Mouse (Mus musculus) neural tube, embryonic 11.5 days (tissue): Measurements from ENCODE around the gene Max. TPM values are rescaled to one million over a fixed set of nuclear protein-coding genes. Genes with fewer than 3 reads are reported as not detected.

ENCODE experiments used
- ATAC-seq: fragments of 200-750 bp; cut with Nextera tagmentation; 2 replicates; pipeline ENCODE4 v1.8.0; 2017; ENCODE audit warnings: moderate number of reproducible peaks, mild to moderate bottlenecking, moderate TSS enrichment, moderate library complexity; ENCODE audit not compliant: insufficient read depth, low FRiP score, low TSS enrichment
- DNase-seq: peaks from one replicate; pipeline ENCODE4 v3.0.0-alpha.2; 2015; ENCODE audit warnings: low spot score
- H3K27ac ChIP-seq: fragments of 300-500 bp; sonication (generic); 2 replicates; pipeline ENCODE4 v1.5.1; 2014; ENCODE audit warnings: low read depth, mild to moderate bottlenecking, low read length
- H3K27me3 ChIP-seq: fragments of 300-500 bp; sonication (generic); 2 replicates; pipeline ENCODE4 v1.6.1; 2014; ENCODE audit warnings: mild to moderate bottlenecking, low read length, mixed read lengths; ENCODE audit not compliant: control insufficient read depth, insufficient read depth
- H3K36me3 ChIP-seq: fragments of 300-500 bp; sonication (generic); 2 replicates; pipeline ENCODE4 v1.6.1; 2014; ENCODE audit warnings: mild to moderate bottlenecking, low read length, moderate library complexity, mixed read lengths; ENCODE audit not compliant: control insufficient read depth, insufficient read depth
- H3K4me1 ChIP-seq: fragments of 300-500 bp; sonication (generic); 2 replicates; pipeline ENCODE4 v1.6.1; 2014; ENCODE audit warnings: low read length, mixed read lengths; ENCODE audit not compliant: control insufficient read depth, insufficient read depth
- H3K4me2 ChIP-seq: fragments of 300-500 bp; sonication (generic); 2 replicates; pipeline ENCODE4 v1.6.1; 2014; ENCODE audit warnings: low read depth, mild to moderate bottlenecking, moderate library complexity
- H3K4me3 ChIP-seq: fragments of 300-500 bp; sonication (generic); 2 replicates; pipeline ENCODE4 v1.5.1; 2014; ENCODE audit warnings: low read depth, low read length
- H3K9ac ChIP-seq: fragments of 300-500 bp; sonication (generic); 2 replicates; pipeline ENCODE4 v1.6.1; 2014; ENCODE audit warnings: mild to moderate bottlenecking, low read length
- H3K9me3 ChIP-seq: fragments of 300-500 bp; sonication (generic); 2 replicates; pipeline ENCODE4 v1.6.1; 2016; ENCODE audit warnings: low read length; ENCODE audit not compliant: control insufficient read depth
- WGBS: fragments of 180-500 bp; shearing (Covaris S2); extraction: QIAGEN DNeasy Blood & Tissue Kit; methylation state at CpG from one replicate; pipeline ENCODE4 v1.1.7; 2014; 5-methylcytosine and 5-hydroxymethylcytosine counted together
- polyA plus RNA-seq: library from polyadenylated mRNA; unstranded; fragments of >200 nt; fragmentation: Nextera tagmentation; extraction: Ambion mirVana; gene quantifications from 2 replicates; pipeline ENCODE4 v1.2.1, GENCODE M21; 2014

Max gene
- polyA plus RNA-seq, 1 experiment from 2014 or later = 20.6 TPM

GRCm38 (mm10) chr12:76948185-76948584 lies 13.8 kb downstream of the Max start:
- no peaks in the 10 kb centered on the region for H3K27me3 ChIP-seq
- no peaks in the 10 kb centered on the region for H3K9me3 ChIP-seq
- no peak overlapping the region for H3K4me3 ChIP-seq
- H3K27ac ChIP-seq = no peak overlapping the region
- H3K36me3 ChIP-seq = 0 out of 2 replicates have a peak, but pooled peaks cover 2% of the 10 kb centered on the region
- whole genome bisulfite sequencing = 94% methylated on average over 2 of the region's 2 CpGs
- DNase-seq = no peak
- H3K4me2 ChIP-seq = no peak overlapping the region
- H3K9ac ChIP-seq = no peak overlapping the region
- no peaks in the 10 kb centered on the region for H3K4me1 ChIP-seq
- ATAC-seq = no peak

GRCm38 (mm10) chr12:76947487-76947886 lies 14.5 kb downstream of the Max start:
- ATAC-seq = no peak
- Histone ChIP-seq H3K4me2 (no peak overlapping the region), H3K9ac (no peak overlapping the region), H3K27me3 (no peaks in the 10 kb centered on the region), H3K36me3 (0 out of 2 replicates have a peak, but pooled peaks cover 2% of the 10 kb centered on the region), H3K9me3 (no peaks in the 10 kb centered on the region), H3K27ac (no peak overlapping the region), H3K4me1 (no peaks in the 10 kb centered on the region), H3K4me3 (no peak overlapping the region)
- 96% methylated on average over 3 of the region's 3 CpGs for WGBS
- DNase-seq = no peak

- Histone ChIP-seq H3K4me1 (no peaks in the 10 kb centered on the region), H3K27ac (no peak overlapping the region), H3K4me3 (no peak overlapping the region), H3K4me2 (no peak overlapping the region), H3K36me3 (peaks cover 9% of the 10 kb centered on the region), H3K9me3 (no peaks in the 10 kb centered on the region), H3K9ac (no peak overlapping the region), H3K27me3 (no peaks in the 10 kb centered on the region)
- DNase-seq = no peak
- ATAC-seq = no peak
- WGBS = 92% methylated on average over 6 of the region's 6 CpGs
These were observed 18.5 kb downstream of the Max start for GRCm38 (mm10) chr12:76943466-76943865.

- Histone ChIP-seq H3K9me3 (no peaks in the 10 kb centered on the region), H3K27me3 (no peaks in the 10 kb centered on the region), H3K4me1 (no peaks in the 10 kb centered on the region), H3K9ac (no peak overlapping the region), H3K36me3 (peaks cover 9% of the 10 kb centered on the region), H3K27ac (no peak overlapping the region), H3K4me3 (no peak overlapping the region), H3K4me2 (no peak overlapping the region)
- 93% methylated on average over 3 of the region's 3 CpGs for WGBS
- DNase-seq (no peak), ATAC-seq (no peak)
These were observed 19.0 kb downstream of the Max start for GRCm38 (mm10) chr12:76943046-76943445.

GRCm38 (mm10) chr12:76942476-76942875 lies 19.5 kb downstream of the Max start:
- no peak overlapping the region for H3K27ac ChIP-seq
- H3K4me3 ChIP-seq = no peak overlapping the region
- no peaks in the 10 kb centered on the region for H3K4me1 ChIP-seq
- ATAC-seq = no peak
- H3K4me2 ChIP-seq = no peak overlapping the region
- WGBS = 81% methylated on average over 2 of the region's 2 CpGs
- DNase-seq = no peak
- H3K9ac ChIP-seq = no peak overlapping the region
- peaks cover 13% of the 10 kb centered on the region for H3K36me3 ChIP-seq
- no peaks in the 10 kb centered on the region for H3K27me3 ChIP-seq
- H3K9me3 ChIP-seq = no peaks in the 10 kb centered on the region

- Histone ChIP-seq H3K36me3 (peaks cover 15% of the 10 kb centered on the region), H3K4me2 (no peak overlapping the region), H3K27me3 (no peaks in the 10 kb centered on the region), H3K4me1 (no peaks in the 10 kb centered on the region), H3K4me3 (no peak overlapping the region), H3K27ac (no peak overlapping the region), H3K9me3 (no peaks in the 10 kb centered on the region), H3K9ac (no peak overlapping the region)
- no peak for DNase-seq
- WGBS = 86% methylated on average over 2 of the region's 2 CpGs
- ATAC-seq = no peak
These were observed 20.5 kb downstream of the Max start for GRCm38 (mm10) chr12:76941524-76941923.

- no peaks in the 10 kb centered on the region for H3K27me3 ChIP-seq
- peaks cover 17% of the 10 kb centered on the region for H3K36me3 ChIP-seq
- ATAC-seq (no peak), DNase-seq (no peak)
- no peak overlapping the region for H3K4me2 ChIP-seq
- no peak overlapping the region for H3K27ac ChIP-seq
- H3K9ac ChIP-seq = no peak overlapping the region
- H3K4me3 ChIP-seq = no peak overlapping the region
- 91% methylated on average over 6 of the region's 6 CpGs for WGBS
- no peaks in the 10 kb centered on the region for H3K4me1 ChIP-seq
- no peaks in the 10 kb centered on the region for H3K9me3 ChIP-seq
These were observed 24.0 kb downstream of the Max start for GRCm38 (mm10) chr12:76938013-76938412.

- Histone ChIP-seq H3K36me3 (peaks cover 17% of the 10 kb centered on the region), H3K27ac (no peak overlapping the region), H3K9ac (no peak overlapping the region), H3K4me3 (no peak overlapping the region), H3K4me2 (no peak overlapping the region), H3K4me1 (no peaks in the 10 kb centered on the region), H3K27me3 (no peaks in the 10 kb centered on the region), H3K9me3 (no peaks in the 10 kb centered on the region)
- ATAC-seq = no peak
- WGBS = 95% methylated on average over 10 of the region's 10 CpGs
- no peak for DNase-seq
These were observed 25.8 kb downstream of the Max start for GRCm38 (mm10) chr12:76936211-76936610.

- DNase-seq (no peak), ATAC-seq (no peak)
- Histone ChIP-seq H3K36me3 (peaks cover 14% of the 10 kb centered on the region), H3K4me3 (no peak overlapping the region), H3K9ac (no peak overlapping the region), H3K9me3 (no peaks in the 10 kb centered on the region), H3K27ac (no peak overlapping the region), H3K4me2 (no peak overlapping the region), H3K4me1 (no peaks in the 10 kb centered on the region), H3K27me3 (no peaks in the 10 kb centered on the region)
- 92% methylated on average over 3 of the region's 3 CpGs for WGBS
These were observed 27.6 kb downstream of the Max start for GRCm38 (mm10) chr12:76934438-76934837.
